Mouse (Mus musculus): ENCODE measurements around the gene Entpd7. TPM values are rescaled to one million over a fixed set of nuclear protein-coding genes. Genes with fewer than 3 reads are reported as not detected.

Gene Entpd7
- polyA plus RNA-seq, 1 experiment from 2014 or later, result 9.5 TPM

- peaks cover 14% of the 10 kb centered on the region for H3K4me1 ChIP-seq (replicated peaks; ENCODE audit: control insufficient read depth, insufficient read depth, low read length)
- 3% methylated on average over 21 of the region's 21 CpGs for WGBS
- H3K4me2 ChIP-seq (ENCODE audit: low read depth, low read length), result peak overlapping the region; percentile 68
- no peaks in the 10 kb centered on the region for H3K9me3 ChIP-seq (ENCODE audit: control insufficient read depth, low read length)
- H3K27ac ChIP-seq (ENCODE audit: low read length), result 0 out of 2 replicates have a peak overlapping the region, but pooled peaks have one; percentile 75
- H3K9ac ChIP-seq (ENCODE audit: low read length), result peak overlapping the region; percentile 89
- no peaks in the 10 kb centered on the region for H3K27me3 ChIP-seq (ENCODE audit: control insufficient read depth, insufficient read depth, low read depth, low read length)
- ATAC-seq (ENCODE audit: low read depth), result no peak
- peak overlapping the region; percentile 83 for H3K4me3 ChIP-seq (ENCODE audit: low read length)
- no peaks in the 10 kb centered on the region for H3K36me3 ChIP-seq (ENCODE audit: control insufficient read depth, insufficient read depth, low read length)
These were observed 15.8 kb upstream of the Entpd7 start for GRCm38 (mm10) chr19:43673513-43674315.

GRCm38 (mm10) chr19:43674316-43674689, 15.2 kb upstream of the Entpd7 start:
- no peaks in the 10 kb centered on the region for H3K9me3 ChIP-seq (ENCODE audit: control insufficient read depth, low read length)
- peaks cover 14% of the 10 kb centered on the region for H3K4me1 ChIP-seq (replicated peaks; ENCODE audit: control insufficient read depth, insufficient read depth, low read length)
- no peaks in the 10 kb centered on the region for H3K27me3 ChIP-seq (ENCODE audit: control insufficient read depth, insufficient read depth, low read depth, low read length)
- no peak for ATAC-seq (ENCODE audit: low read depth)
- H3K9ac ChIP-seq (ENCODE audit: low read length), result peak overlapping the region; percentile 89
- H3K27ac ChIP-seq (ENCODE audit: low read length), result peak overlapping the region; percentile 75
- WGBS, result 0% methylated on average over 24 of the region's 29 CpGs
- peak overlapping the region; percentile 83 for H3K4me3 ChIP-seq (ENCODE audit: low read length)
- peak overlapping the region; percentile 68 for H3K4me2 ChIP-seq (ENCODE audit: low read depth, low read length)
- H3K36me3 ChIP-seq (ENCODE audit: control insufficient read depth, insufficient read depth, low read length), result no peaks in the 10 kb centered on the region

DNA sequence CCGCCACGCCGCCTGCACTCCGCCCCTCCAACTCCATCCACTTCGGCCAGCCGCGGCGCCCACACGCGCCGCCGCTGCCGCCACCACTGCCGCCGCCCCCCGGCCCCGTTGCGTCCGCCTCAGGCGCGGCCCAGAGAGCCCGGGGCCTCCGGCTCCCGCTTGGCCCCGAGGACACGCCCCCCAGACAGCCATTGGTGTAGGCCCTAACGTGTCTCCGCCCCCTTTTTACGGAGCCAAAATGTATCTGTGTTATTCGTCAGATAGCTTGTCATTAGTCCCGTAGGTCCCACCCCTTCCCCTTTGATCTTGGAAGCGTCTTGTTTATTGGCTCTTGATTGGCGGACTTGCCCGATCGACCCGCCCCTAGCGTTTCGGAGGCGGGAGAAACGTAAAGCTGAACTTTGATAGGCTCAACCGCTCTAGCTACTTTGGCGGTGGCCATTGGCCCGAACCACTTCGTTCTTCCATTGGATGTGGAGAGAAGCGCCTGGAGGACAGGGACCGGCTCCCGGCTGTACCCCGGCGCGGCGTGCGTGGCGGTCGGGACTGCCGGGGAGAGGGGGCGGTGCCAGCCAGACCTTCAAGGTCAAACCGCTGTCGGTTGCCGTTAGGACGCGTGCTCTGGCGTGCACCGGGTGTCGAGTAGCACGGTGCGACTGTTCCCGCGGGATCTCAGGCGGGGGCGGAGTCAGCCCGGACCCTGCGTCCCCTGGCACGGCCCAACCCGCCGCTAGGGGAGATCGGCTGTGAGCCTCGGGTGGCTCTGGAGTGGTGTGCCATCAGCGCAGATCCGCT, 14.5 kb upstream of the Entpd7 start, which contains the start of gene Slc25a28:
Gene Slc25a28 (minus strand): TSS at position 152 of the 795 bp plus-strand sequence.
- peak within 1 kb of the TSS; percentile 83 for H3K4me3 ChIP-seq (ENCODE audit: low read length)
- under 1% methylated on average over 78 of the region's 79 CpGs for WGBS
- H3K4me2 ChIP-seq (ENCODE audit: low read depth, low read length), result peak within 1 kb of the TSS; percentile 89
- H3K27me3 ChIP-seq (ENCODE audit: control insufficient read depth, insufficient read depth, low read depth, low read length), result no peaks in the 10 kb centered on the region
- no peaks in the 10 kb centered on the region for H3K36me3 ChIP-seq (ENCODE audit: control insufficient read depth, insufficient read depth, low read length)
- peaks cover 14% of the 10 kb centered on the region for H3K4me1 ChIP-seq (replicated peaks; ENCODE audit: control insufficient read depth, insufficient read depth, low read length)
- peak; percentile 97 for ATAC-seq (ENCODE audit: low read depth)
- H3K9me3 ChIP-seq (ENCODE audit: control insufficient read depth, low read length), result no peaks in the 10 kb centered on the region
- H3K27ac ChIP-seq (ENCODE audit: low read length), result peak within 1 kb of the TSS; percentile 99
- peak within 1 kb of the TSS; percentile 89 for H3K9ac ChIP-seq (ENCODE audit: low read length)

DNA sequence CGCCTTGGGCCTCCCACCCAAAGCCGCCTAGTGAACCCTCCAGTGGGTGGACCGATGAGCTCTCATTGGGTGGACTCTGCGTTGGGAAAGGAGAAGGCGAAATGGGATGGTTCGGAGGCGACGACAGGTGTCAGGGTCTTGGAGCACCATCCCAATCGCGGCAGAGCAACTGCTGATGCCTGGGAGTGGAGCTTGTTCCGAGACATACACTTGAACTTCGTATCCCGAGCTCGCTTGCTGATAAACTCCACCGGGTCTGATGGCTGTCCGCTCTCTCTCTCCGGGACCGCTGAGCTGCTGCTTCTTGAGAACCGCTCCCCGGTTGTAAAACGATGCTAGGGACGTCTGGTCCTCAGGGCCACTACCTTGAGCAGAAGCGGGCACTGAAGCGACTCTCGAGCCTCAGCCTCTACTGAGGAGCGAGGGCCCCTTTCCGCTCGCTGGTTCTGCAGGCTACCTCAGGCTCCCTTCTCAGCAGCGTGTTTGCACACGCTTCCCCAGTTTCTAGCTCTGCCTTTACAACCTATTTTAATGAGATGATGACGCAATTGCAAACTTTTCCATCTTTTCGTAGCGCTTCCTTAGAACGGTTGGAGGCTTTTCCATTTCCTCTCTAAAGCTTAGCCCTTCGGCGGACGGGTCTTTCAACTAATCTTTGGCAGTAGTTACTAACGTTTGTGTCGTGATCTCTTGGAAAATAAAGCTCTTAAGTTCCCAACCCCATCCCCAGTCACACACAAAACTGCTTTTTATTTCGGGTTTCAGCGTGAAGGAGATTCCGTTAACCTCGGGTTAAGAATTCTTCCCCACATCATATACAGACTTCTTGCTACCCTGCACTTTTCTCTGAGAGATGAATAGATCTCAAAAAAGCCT, 13.7 kb upstream of the Entpd7 start:
- Histone ChIP-seq H3K4me3 (ENCODE audit: low read length) (peak overlapping the region; percentile 83), H3K4me1 (replicated peaks; ENCODE audit: control insufficient read depth, insufficient read depth, low read length) (peaks cover 14% of the 10 kb centered on the region), H3K36me3 (ENCODE audit: control insufficient read depth, insufficient read depth, low read length) (no peaks in the 10 kb centered on the region), H3K9me3 (ENCODE audit: control insufficient read depth, low read length) (no peaks in the 10 kb centered on the region), H3K9ac (ENCODE audit: low read length) (peak overlapping the region; percentile 78), H3K4me2 (ENCODE audit: low read depth, low read length) (peak overlapping the region; percentile 89), H3K27me3 (ENCODE audit: control insufficient read depth, insufficient read depth, low read depth, low read length) (no peaks in the 10 kb centered on the region), H3K27ac (ENCODE audit: low read length) (peak overlapping the region; percentile 99)
- ATAC-seq (ENCODE audit: low read depth), result no peak
- 1% methylated on average over 43 of the region's 43 CpGs for WGBS

DNA sequence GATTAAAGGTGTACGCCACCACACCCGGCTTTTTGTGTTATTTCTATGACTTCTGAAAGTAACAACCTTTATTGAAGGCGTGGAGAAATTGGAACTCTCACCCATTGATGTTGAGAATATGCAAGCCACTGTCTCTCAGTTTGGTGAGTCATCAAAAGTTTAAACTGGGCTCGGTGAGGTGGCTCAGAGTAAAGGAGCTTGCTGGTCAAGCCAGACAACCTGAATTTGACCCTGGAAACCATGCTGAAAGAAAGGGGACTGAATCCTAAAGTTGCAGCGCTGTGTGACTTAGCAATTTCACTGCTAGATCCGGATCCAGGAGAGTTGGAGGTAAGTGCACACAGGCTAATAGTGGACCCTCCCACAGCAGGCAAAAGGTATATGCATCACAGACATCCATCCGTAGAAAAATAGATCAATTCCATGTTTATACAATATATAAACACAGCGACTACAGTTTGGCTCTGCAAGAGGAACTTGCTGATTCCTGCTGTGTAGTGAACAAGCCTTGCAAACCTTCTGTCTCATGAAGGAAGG, 10.9 kb upstream of the Entpd7 start:
- Histone ChIP-seq H3K27ac (ENCODE audit: low read length) (no peak overlapping the region), H3K4me1 (replicated peaks; ENCODE audit: control insufficient read depth, insufficient read depth, low read length) (peaks cover 6% of the 10 kb centered on the region), H3K9ac (ENCODE audit: low read length) (no peak overlapping the region), H3K27me3 (ENCODE audit: control insufficient read depth, insufficient read depth, low read depth, low read length) (no peaks in the 10 kb centered on the region), H3K36me3 (ENCODE audit: control insufficient read depth, insufficient read depth, low read length) (no peaks in the 10 kb centered on the region), H3K4me3 (ENCODE audit: low read length) (no peak overlapping the region), H3K4me2 (ENCODE audit: low read depth, low read length) (no peak overlapping the region), H3K9me3 (ENCODE audit: control insufficient read depth, low read length) (no peaks in the 10 kb centered on the region)
- ATAC-seq (ENCODE audit: low read depth), result no peak
- 60% methylated on average over 8 of the region's 8 CpGs for WGBS

GRCm38 (mm10) chr19:43679474-43679981, 9.9 kb upstream of the Entpd7 start:
- Histone ChIP-seq H3K36me3 (ENCODE audit: control insufficient read depth, insufficient read depth, low read length) (no peaks in the 10 kb centered on the region), H3K4me1 (replicated peaks; ENCODE audit: control insufficient read depth, insufficient read depth, low read length) (peaks cover 5% of the 10 kb centered on the region), H3K27me3 (ENCODE audit: control insufficient read depth, insufficient read depth, low read depth, low read length) (no peaks in the 10 kb centered on the region), H3K4me2 (ENCODE audit: low read depth, low read length) (no peak overlapping the region), H3K27ac (ENCODE audit: low read length) (no peak overlapping the region), H3K9ac (ENCODE audit: low read length) (no peak overlapping the region), H3K9me3 (ENCODE audit: control insufficient read depth, low read length) (no peaks in the 10 kb centered on the region), H3K4me3 (ENCODE audit: low read length) (no peak overlapping the region)
- WGBS, result 66% methylated on average over 10 of the region's 10 CpGs
- no peak for ATAC-seq (ENCODE audit: low read depth)

- 69% methylated on average over 4 of the region's 4 CpGs for WGBS
- Histone ChIP-seq H3K27me3 (ENCODE audit: control insufficient read depth, insufficient read depth, low read depth, low read length) (no peaks in the 10 kb centered on the region), H3K4me2 (ENCODE audit: low read depth, low read length) (no peak overlapping the region), H3K27ac (ENCODE audit: low read length) (no peak overlapping the region), H3K9ac (ENCODE audit: low read length) (no peak overlapping the region), H3K36me3 (ENCODE audit: control insufficient read depth, insufficient read depth, low read length) (no peaks in the 10 kb centered on the region), H3K4me1 (replicated peaks; ENCODE audit: control insufficient read depth, insufficient read depth, low read length) (no peaks in the 10 kb centered on the region), H3K4me3 (ENCODE audit: low read length) (no peak overlapping the region), H3K9me3 (ENCODE audit: control insufficient read depth, low read length) (no peaks in the 10 kb centered on the region)
- no peak for ATAC-seq (ENCODE audit: low read depth)
These were observed 7.9 kb upstream of the Entpd7 start for GRCm38 (mm10) chr19:43681541-43681940.

GRCm38 (mm10) chr19:43692815-43693214, 3.3 kb downstream of the Entpd7 start:
- no peak for ATAC-seq (ENCODE audit: low read depth)
- Histone ChIP-seq H3K4me1 (replicated peaks; ENCODE audit: control insufficient read depth, insufficient read depth, low read length) (peaks cover 5% of the 10 kb centered on the region; the same call in 1 of the 2 replicates), H3K36me3 (ENCODE audit: control insufficient read depth, insufficient read depth, low read length) (peaks cover 3% of the 10 kb centered on the region), H3K4me2 (ENCODE audit: low read depth, low read length) (no peak overlapping the region), H3K27me3 (ENCODE audit: control insufficient read depth, insufficient read depth, low read depth, low read length) (no peaks in the 10 kb centered on the region), H3K4me3 (ENCODE audit: low read length) (no peak overlapping the region), H3K9ac (ENCODE audit: low read length) (no peak overlapping the region), H3K9me3 (ENCODE audit: control insufficient read depth, low read length) (no peaks in the 10 kb centered on the region), H3K27ac (ENCODE audit: low read length) (no peak overlapping the region)
- WGBS, result 88% methylated on average over 14 of the region's 14 CpGs

Measured in lung, embryonic 16.5 days (tissue).